Mouse (Mus musculus): ENCODE data around the gene Ip6k3. TPM values are rescaled to one million over a fixed set of nuclear protein-coding genes. Genes with fewer than 3 reads are reported as not detected.

The Ip6k3 gene
- total and polyA plus RNA-seq, 2 experiments: not detected

- no peak overlapping the region for H3K27ac ChIP-seq (replicated peaks; ENCODE audit: insufficient read depth, low read depth, low read length)
- no peak overlapping the region for H3K4me3 ChIP-seq (ENCODE audit: insufficient read depth, low read depth, low read length)
- no peaks in the 10 kb centered on the region for H3K27me3 ChIP-seq (ENCODE audit: control insufficient read depth, insufficient read depth, low read length)
- TF ChIP-seq CTCF (IDR thresholded peaks at IDR 0.05; ENCODE audit: low read depth, low read length): no peak
- TF ChIP-seq POLR2A (IDR thresholded peaks at IDR 0.05; ENCODE audit: extremely low read depth, insufficient read depth, low read length): no peak
- H3K9ac ChIP-seq (ENCODE audit: low read depth, low read length): no peak overlapping the region
- 90% methylated on average over 25 of the region's 25 CpGs for WGBS
- no peaks in the 10 kb centered on the region for H3K79me2 ChIP-seq (ENCODE audit: control insufficient read depth, insufficient read depth, low read length)
- no peaks in the 10 kb centered on the region for H3K36me3 ChIP-seq (ENCODE audit: control insufficient read depth, insufficient read depth, low read length)
- no peak for DNase-seq (ENCODE audit: extremely low read depth, low read depth, low spot score)
- no peaks in the 10 kb centered on the region for H3K4me1 ChIP-seq (ENCODE audit: control insufficient read depth, insufficient read depth, low read length)
Measured at GRCm38 (mm10) chr17:27118676-27119539, 48.7 kb downstream of the Ip6k3 start.

- TF ChIP-seq CTCF (IDR thresholded peaks at IDR 0.05; ENCODE audit: low read depth, low read length) (no peak), POLR2A (IDR thresholded peaks at IDR 0.05; ENCODE audit: extremely low read depth, insufficient read depth, low read length) (no peak)
- no peaks in the 10 kb centered on the region for H3K79me2 ChIP-seq (ENCODE audit: control insufficient read depth, insufficient read depth, low read length)
- H3K9ac ChIP-seq (ENCODE audit: low read depth, low read length): no peak overlapping the region
- WGBS: 74% methylated on average over 7 of the region's 7 CpGs
- H3K27me3 ChIP-seq (ENCODE audit: control insufficient read depth, insufficient read depth, low read length): no peaks in the 10 kb centered on the region
- no peaks in the 10 kb centered on the region for H3K36me3 ChIP-seq (ENCODE audit: control insufficient read depth, insufficient read depth, low read length)
- no peak overlapping the region for H3K27ac ChIP-seq (replicated peaks; ENCODE audit: insufficient read depth, low read depth, low read length)
- no peaks in the 10 kb centered on the region for H3K4me1 ChIP-seq (ENCODE audit: control insufficient read depth, insufficient read depth, low read length)
- no peak for DNase-seq (ENCODE audit: extremely low read depth, low read depth, low spot score)
- H3K4me3 ChIP-seq (ENCODE audit: insufficient read depth, low read depth, low read length): no peak overlapping the region
Measured at GRCm38 (mm10) chr17:27110072-27110471, 57.5 kb downstream of the Ip6k3 start.

GRCm38 (mm10) chr17:27107936-27108335 is 59.7 kb downstream of the Ip6k3 start:
- Histone ChIP-seq H3K4me3 (ENCODE audit: insufficient read depth, low read depth, low read length) (no peak overlapping the region), H3K27me3 (ENCODE audit: control insufficient read depth, insufficient read depth, low read length) (no peaks in the 10 kb centered on the region), H3K79me2 (ENCODE audit: control insufficient read depth, insufficient read depth, low read length) (no peaks in the 10 kb centered on the region), H3K4me1 (ENCODE audit: control insufficient read depth, insufficient read depth, low read length) (no peaks in the 10 kb centered on the region), H3K27ac (replicated peaks; ENCODE audit: insufficient read depth, low read depth, low read length) (no peak overlapping the region), H3K36me3 (ENCODE audit: control insufficient read depth, insufficient read depth, low read length) (no peaks in the 10 kb centered on the region), H3K9ac (ENCODE audit: low read depth, low read length) (no peak overlapping the region)
- WGBS: 84% methylated on average over 6 of the region's 6 CpGs
- DNase-seq (ENCODE audit: extremely low read depth, low read depth, low spot score): no peak
- no peak for TF ChIP-seq CTCF (IDR thresholded peaks at IDR 0.05; ENCODE audit: low read depth, low read length)
- no peak for TF ChIP-seq POLR2A (IDR thresholded peaks at IDR 0.05; ENCODE audit: extremely low read depth, insufficient read depth, low read length)

GRCm38 (mm10) chr17:27106745-27107144 is 60.9 kb downstream of the Ip6k3 start:
- H3K4me3 ChIP-seq (ENCODE audit: insufficient read depth, low read depth, low read length): no peak overlapping the region
- no peaks in the 10 kb centered on the region for H3K27me3 ChIP-seq (ENCODE audit: control insufficient read depth, insufficient read depth, low read length)
- no peaks in the 10 kb centered on the region for H3K4me1 ChIP-seq (ENCODE audit: control insufficient read depth, insufficient read depth, low read length)
- TF ChIP-seq CTCF (IDR thresholded peaks at IDR 0.05; ENCODE audit: low read depth, low read length) (no peak), POLR2A (IDR thresholded peaks at IDR 0.05; ENCODE audit: extremely low read depth, insufficient read depth, low read length) (no peak)
- no peaks in the 10 kb centered on the region for H3K36me3 ChIP-seq (ENCODE audit: control insufficient read depth, insufficient read depth, low read length)
- H3K27ac ChIP-seq (replicated peaks; ENCODE audit: insufficient read depth, low read depth, low read length): no peak overlapping the region
- 92% methylated on average over 9 of the region's 9 CpGs for WGBS
- no peak overlapping the region for H3K9ac ChIP-seq (ENCODE audit: low read depth, low read length)
- DNase-seq (ENCODE audit: extremely low read depth, low read depth, low spot score): no peak
- H3K79me2 ChIP-seq (ENCODE audit: control insufficient read depth, insufficient read depth, low read length): no peaks in the 10 kb centered on the region

- 85% methylated on average over 12 of the region's 18 CpGs for WGBS
- H3K36me3 ChIP-seq (ENCODE audit: control insufficient read depth, insufficient read depth, low read length): no peaks in the 10 kb centered on the region
Measured at GRCm38 (mm10) chr17:27105698-27106470, 61.7 kb downstream of the Ip6k3 start.

More at GRCm38 (mm10) chr17:27105698-27106470, 61.7 kb downstream of the Ip6k3 start:
- TF ChIP-seq CTCF (IDR thresholded peaks at IDR 0.05; ENCODE audit: low read depth, low read length) (no peak), POLR2A (IDR thresholded peaks at IDR 0.05; ENCODE audit: extremely low read depth, insufficient read depth, low read length) (no peak)
- DNase-seq (ENCODE audit: extremely low read depth, low read depth, low spot score): no peak
- Histone ChIP-seq H3K4me1 (ENCODE audit: control insufficient read depth, insufficient read depth, low read length) (no peaks in the 10 kb centered on the region), H3K4me3 (ENCODE audit: insufficient read depth, low read depth, low read length) (no peak overlapping the region), H3K27me3 (ENCODE audit: control insufficient read depth, insufficient read depth, low read length) (no peaks in the 10 kb centered on the region), H3K9ac (ENCODE audit: low read depth, low read length) (no peak overlapping the region), H3K27ac (replicated peaks; ENCODE audit: insufficient read depth, low read depth, low read length) (no peak overlapping the region), H3K79me2 (ENCODE audit: control insufficient read depth, insufficient read depth, low read length) (no peaks in the 10 kb centered on the region)
